Mouse (Mus musculus): Measurements from ENCODE around the gene Smad1. TPM values are rescaled to one million over a fixed set of nuclear protein-coding genes. Genes with fewer than 3 reads are reported as not detected.
"Not testable (repeated sequence)": the region's sequence is repeated elsewhere in the genome, so short reads cannot be mapped to it uniquely, and the experiment has no call there.

Gene Smad1
- 38.3 and 42.8 TPM in 2 replicates for polyA plus RNA-seq (2015; fragmentation: Nextera tagmentation; extraction: Ambion mirVana)

DNA sequence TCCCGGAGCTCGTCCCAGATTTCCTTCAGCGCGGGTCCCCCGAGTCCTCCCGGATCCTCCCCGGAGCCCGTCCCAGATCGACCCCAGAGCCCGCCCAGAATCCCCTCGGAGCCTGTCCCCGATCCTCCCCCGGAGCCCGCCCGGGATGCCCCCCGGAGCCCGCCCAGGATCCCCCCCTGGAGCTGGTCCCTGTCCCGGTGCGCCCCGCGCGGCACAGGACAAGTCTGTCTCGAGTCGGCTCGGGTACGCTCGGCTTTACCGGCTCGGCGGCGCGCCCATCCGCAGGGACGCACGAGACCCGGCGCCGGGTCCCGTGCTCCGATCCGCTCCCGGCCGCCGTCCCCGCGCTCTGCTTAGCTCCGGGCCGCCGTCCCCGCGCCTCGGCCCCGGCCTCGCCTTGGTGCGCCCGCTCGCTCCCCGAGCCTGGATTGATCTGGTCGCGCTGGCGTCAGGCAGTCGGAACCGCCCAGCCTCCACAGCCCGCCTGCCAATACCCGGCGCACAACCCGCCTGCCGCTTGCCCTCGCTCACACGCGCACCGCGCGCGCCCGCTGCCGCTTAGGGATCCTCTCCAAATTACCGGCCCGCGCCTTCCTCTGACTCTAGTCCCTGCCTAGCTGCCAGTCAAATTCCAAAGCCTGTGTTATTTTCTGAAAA, at the start of gene Smad1:
Gene Smad1 (minus strand): TSS at position 525 of the 657 bp plus-strand sequence.
- no peaks in the 10 kb centered on the region; the same call in 1 of the 2 replicates for H3K36me3 ChIP-seq (ENCODE audit: insufficient read depth, low read length)
- peak within 1 kb of the TSS; percentile 97 for H3K9ac ChIP-seq (replicated peaks; ENCODE audit: low read length)
- under 1% methylated on average over 74 of the region's 80 CpGs for WGBS
- peak within 1 kb of the TSS; percentile 72 for H3K4me2 ChIP-seq (replicated peaks; ENCODE audit: low read depth, low read length)
- ATAC-seq (ENCODE audit: low FRiP score, low TSS enrichment), result peak; percentile 95
- peak within 1 kb of the TSS; percentile 93 for H3K27ac ChIP-seq (ENCODE audit: low read length)
- no peaks in the 10 kb centered on the region for H3K9me3 ChIP-seq (ENCODE audit: low read length)
- H3K27me3 ChIP-seq (ENCODE audit: insufficient read depth, low read length), result no peaks in the 10 kb centered on the region
- peak within 1 kb of the TSS; percentile 93 for H3K4me3 ChIP-seq (ENCODE audit: low read length)
- peaks cover 24% of the 10 kb centered on the region for H3K4me1 ChIP-seq (ENCODE audit: insufficient read depth, low read length)

DNA sequence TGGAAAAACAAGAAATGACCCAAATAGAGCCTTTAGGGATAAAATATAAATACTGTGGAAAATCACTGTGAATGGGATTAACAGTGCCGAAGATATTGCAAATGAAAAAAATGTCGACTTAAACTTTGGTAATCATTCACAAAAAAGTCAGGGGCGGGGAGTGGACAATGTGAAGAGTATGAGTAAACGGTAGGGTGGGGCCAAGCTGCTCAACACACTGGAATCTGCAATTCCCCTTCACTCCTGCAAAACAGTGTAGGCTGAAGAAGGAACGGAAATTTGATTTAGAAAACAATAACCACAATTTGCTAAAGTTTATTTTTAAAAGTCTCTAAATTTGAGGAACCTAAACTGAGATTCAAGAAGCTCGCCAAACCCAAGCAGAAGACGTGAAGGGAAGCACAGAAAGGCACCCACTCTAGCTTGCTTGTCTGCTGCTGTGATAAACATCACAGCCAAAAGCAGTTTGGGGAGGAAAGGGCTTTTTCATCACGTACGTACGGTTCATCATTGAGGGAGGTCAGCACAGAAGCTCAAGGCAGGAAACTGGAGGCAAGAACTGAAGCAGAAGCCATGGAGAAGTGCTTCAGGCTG, 48.0 kb upstream of the Smad1 start:
- no peak overlapping the region for H3K4me3 ChIP-seq (ENCODE audit: low read length)
- 80% methylated on average over 10 of the region's 10 CpGs for WGBS
- no peak overlapping the region for H3K4me2 ChIP-seq (replicated peaks; ENCODE audit: low read depth, low read length)
- no peaks in the 10 kb centered on the region for H3K36me3 ChIP-seq (ENCODE audit: insufficient read depth, low read length)
- no peaks in the 10 kb centered on the region for H3K9me3 ChIP-seq (ENCODE audit: low read length)
- H3K9ac ChIP-seq (replicated peaks; ENCODE audit: low read length), result no peak overlapping the region
- H3K27ac ChIP-seq (ENCODE audit: low read length), result no peak overlapping the region
- no peaks in the 10 kb centered on the region for H3K27me3 ChIP-seq (ENCODE audit: insufficient read depth, low read length)
- no peaks in the 10 kb centered on the region for H3K4me1 ChIP-seq (ENCODE audit: insufficient read depth, low read length)
- ATAC-seq (ENCODE audit: low FRiP score, low TSS enrichment), result no peak

DNA sequence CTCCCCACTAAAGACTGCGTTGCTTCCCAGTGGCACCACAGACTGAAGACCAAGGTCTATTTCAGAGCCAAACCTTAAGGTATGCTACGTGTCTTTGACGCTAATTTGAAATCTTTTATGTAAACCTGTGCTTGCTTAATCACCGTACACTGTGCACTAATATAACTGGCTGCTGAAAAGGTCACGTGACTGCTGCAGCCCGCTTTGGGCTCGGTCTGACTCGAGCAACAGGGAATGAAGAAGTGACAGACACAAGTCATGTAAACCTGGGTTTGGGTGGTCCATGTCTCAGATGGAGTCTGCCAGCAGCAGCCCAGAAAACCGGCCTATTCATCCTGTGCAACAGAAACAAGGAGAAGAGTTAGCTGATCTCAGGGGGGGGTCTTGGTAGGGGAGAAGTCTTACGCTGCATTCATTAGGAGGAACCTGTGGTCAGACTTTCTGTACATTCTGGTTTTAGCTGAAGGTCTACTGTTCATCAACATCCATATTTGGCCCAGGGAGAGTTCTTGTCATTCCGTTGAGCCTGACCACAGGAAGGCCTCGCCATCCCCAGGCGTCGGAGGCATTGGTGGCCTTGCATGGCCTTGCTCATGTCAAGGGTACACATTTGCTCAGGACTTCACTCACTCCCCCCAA, 44.3 kb upstream of the Smad1 start:
- no peak overlapping the region for H3K4me2 ChIP-seq (replicated peaks; ENCODE audit: low read depth, low read length)
- H3K4me1 ChIP-seq (ENCODE audit: insufficient read depth, low read length), result no peaks in the 10 kb centered on the region
- ATAC-seq (ENCODE audit: low FRiP score, low TSS enrichment), result no peak
- H3K27me3 ChIP-seq (ENCODE audit: insufficient read depth, low read length), result no peaks in the 10 kb centered on the region
- H3K9me3 ChIP-seq (ENCODE audit: low read length), result no peaks in the 10 kb centered on the region
- H3K9ac ChIP-seq (replicated peaks; ENCODE audit: low read length), result no peak overlapping the region
- H3K27ac ChIP-seq (ENCODE audit: low read length), result no peak overlapping the region
- 85% methylated on average over 14 of the region's 14 CpGs for WGBS
- H3K4me3 ChIP-seq (ENCODE audit: low read length), result no peak overlapping the region
- H3K36me3 ChIP-seq (ENCODE audit: insufficient read depth, low read length), result no peaks in the 10 kb centered on the region

DNA sequence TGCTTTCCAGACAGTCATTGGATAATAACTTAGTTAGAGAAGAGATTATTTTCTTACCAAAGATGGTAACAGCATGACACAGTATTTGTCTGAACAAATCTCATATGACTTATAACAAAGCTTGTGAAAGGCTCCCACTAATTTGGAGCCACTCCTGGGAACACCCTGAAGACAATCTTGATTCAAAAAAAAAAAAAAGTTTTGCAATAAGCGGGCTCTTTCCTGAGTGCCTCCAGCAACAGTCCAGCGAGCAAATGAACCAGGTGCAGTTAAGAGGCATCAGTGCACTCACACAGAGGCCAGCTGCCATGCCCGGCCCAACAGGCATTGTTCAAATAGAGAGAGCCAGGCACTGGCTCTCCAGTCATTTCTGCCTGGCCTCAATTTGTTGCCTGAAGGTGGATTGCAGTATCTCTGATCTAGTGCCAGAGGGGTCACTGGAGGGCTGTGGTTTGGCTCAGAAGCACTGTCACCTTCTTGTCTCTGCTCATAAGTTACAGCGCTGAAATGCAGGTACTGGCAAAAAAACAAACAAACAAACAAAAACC, 34.7 kb upstream of the Smad1 start:
- 50% methylated on average over 4 of the region's 4 CpGs for WGBS

DNA sequence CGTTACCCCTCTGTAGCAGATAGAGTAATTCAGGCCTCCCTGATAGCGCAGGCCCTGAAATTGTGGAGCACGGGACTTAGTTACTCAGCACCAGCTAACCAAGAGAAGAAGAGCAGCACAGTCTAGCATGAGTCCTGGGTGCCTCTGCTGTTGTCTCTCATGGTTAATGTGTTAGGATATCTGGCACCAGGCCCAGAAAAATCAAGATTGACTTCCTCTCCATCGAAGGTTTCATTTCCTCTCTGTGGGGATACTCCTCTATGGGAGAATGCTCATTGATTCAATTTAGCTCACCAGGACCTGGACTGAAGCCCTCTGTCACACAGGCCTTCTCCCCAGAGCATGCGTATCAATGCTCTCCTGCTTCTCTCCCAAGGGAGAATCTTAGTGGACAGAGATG, 15.6 kb upstream of the Smad1 start:
- Histone ChIP-seq H3K27ac (ENCODE audit: low read length) (no peak overlapping the region), H3K9me3 (ENCODE audit: low read length) (no peaks in the 10 kb centered on the region), H3K27me3 (ENCODE audit: insufficient read depth, low read length) (no peaks in the 10 kb centered on the region), H3K9ac (replicated peaks; ENCODE audit: low read length) (no peak overlapping the region), H3K4me1 (ENCODE audit: insufficient read depth, low read length) (peaks cover 3% of the 10 kb centered on the region; the same call in 1 of the 2 replicates), H3K4me2 (replicated peaks; ENCODE audit: low read depth, low read length) (no peak overlapping the region), H3K36me3 (ENCODE audit: insufficient read depth, low read length) (no peaks in the 10 kb centered on the region), H3K4me3 (ENCODE audit: low read length) (no peak overlapping the region)
- WGBS, result 69% methylated on average over 5 of the region's 5 CpGs
- no peak for ATAC-seq (ENCODE audit: low FRiP score, low TSS enrichment)

More for the DNA sequence above, 34.7 kb upstream of the Smad1 start:
- no peaks in the 10 kb centered on the region for H3K36me3 ChIP-seq (ENCODE audit: insufficient read depth, low read length)
- H3K4me1 ChIP-seq (ENCODE audit: insufficient read depth, low read length), result no peaks in the 10 kb centered on the region
- H3K4me3 ChIP-seq (ENCODE audit: low read length), result no peak overlapping the region
- no peak overlapping the region for H3K4me2 ChIP-seq (replicated peaks; ENCODE audit: low read depth, low read length)
- ATAC-seq (ENCODE audit: low FRiP score, low TSS enrichment), result no peak
- no peaks in the 10 kb centered on the region for H3K27me3 ChIP-seq (ENCODE audit: insufficient read depth, low read length)
- H3K9ac ChIP-seq (replicated peaks; ENCODE audit: low read length), result no peak overlapping the region
- H3K9me3 ChIP-seq (ENCODE audit: low read length), result 0 out of 2 replicates have a peak, but pooled peaks cover 3% of the 10 kb centered on the region
- H3K27ac ChIP-seq (ENCODE audit: low read length), result no peak overlapping the region

DNA sequence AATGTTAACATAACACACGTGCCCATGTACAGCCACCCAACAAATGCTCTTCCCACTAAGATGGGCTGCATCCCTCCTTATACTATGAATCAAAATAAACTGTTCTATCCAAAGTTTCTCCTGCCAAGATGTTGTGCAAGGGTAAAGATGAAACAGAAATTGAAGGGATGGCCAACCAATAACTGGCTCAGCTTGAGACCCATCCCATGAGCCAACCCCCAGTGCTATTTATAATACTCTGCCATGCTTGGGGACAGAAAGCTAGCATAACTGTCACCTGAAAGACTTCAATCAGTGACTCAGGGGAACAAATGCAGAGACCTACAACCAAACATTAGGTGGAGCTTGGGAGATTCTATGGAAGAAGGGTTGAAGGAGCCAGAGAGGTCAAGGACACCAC, 11.2 kb upstream of the Smad1 start:
- Histone ChIP-seq H3K4me1 (ENCODE audit: insufficient read depth, low read length) (peaks cover 3% of the 10 kb centered on the region; the same call in 1 of the 2 replicates), H3K27ac (ENCODE audit: low read length) (no peak overlapping the region), H3K36me3 (ENCODE audit: insufficient read depth, low read length) (no peaks in the 10 kb centered on the region), H3K4me2 (replicated peaks; ENCODE audit: low read depth, low read length) (no peak overlapping the region), H3K9ac (replicated peaks; ENCODE audit: low read length) (no peak overlapping the region), H3K27me3 (ENCODE audit: insufficient read depth, low read length) (no peaks in the 10 kb centered on the region), H3K9me3 (ENCODE audit: low read length) (0 out of 2 replicates have a peak, but pooled peaks cover 7% of the 10 kb centered on the region), H3K4me3 (ENCODE audit: low read length) (no peak overlapping the region)
- 79% methylated on average over 1 of the region's 1 CpGs for WGBS
- no peak for ATAC-seq (ENCODE audit: low FRiP score, low TSS enrichment)

DNA sequence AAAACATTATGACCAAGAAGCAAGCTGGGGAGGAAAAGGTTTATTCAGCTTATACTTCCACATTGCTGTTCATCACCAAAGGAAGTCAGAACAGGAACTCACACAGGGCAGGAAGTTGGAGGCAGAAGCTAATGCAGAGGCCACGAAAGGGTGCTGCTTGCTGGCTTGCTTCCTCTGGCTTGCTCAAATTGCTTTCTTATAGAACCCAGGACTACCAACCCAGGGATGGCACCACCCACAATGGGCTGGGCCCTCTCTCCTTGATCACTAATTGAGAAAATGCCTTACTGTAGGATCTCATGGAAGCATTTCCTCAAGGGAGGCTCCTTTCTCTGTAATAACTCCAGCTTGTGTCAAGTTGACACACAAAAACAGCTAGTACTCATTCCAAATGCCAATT, 8.0 kb upstream of the Smad1 start:
- not testable (repeated sequence) for H3K4me2 ChIP-seq (replicated peaks; ENCODE audit: low read depth, low read length); H3K36me3 ChIP-seq (ENCODE audit: insufficient read depth, low read length); H3K9ac ChIP-seq (replicated peaks; ENCODE audit: low read length); ATAC-seq (ENCODE audit: low FRiP score, low TSS enrichment); H3K4me1 ChIP-seq (ENCODE audit: insufficient read depth, low read length); H3K27me3 ChIP-seq (ENCODE audit: insufficient read depth, low read length); H3K27ac ChIP-seq (ENCODE audit: low read length); H3K4me3 ChIP-seq (ENCODE audit: low read length); H3K9me3 ChIP-seq (ENCODE audit: low read length)
- 61% methylated on average over 1 of the region's 1 CpGs for WGBS

DNA sequence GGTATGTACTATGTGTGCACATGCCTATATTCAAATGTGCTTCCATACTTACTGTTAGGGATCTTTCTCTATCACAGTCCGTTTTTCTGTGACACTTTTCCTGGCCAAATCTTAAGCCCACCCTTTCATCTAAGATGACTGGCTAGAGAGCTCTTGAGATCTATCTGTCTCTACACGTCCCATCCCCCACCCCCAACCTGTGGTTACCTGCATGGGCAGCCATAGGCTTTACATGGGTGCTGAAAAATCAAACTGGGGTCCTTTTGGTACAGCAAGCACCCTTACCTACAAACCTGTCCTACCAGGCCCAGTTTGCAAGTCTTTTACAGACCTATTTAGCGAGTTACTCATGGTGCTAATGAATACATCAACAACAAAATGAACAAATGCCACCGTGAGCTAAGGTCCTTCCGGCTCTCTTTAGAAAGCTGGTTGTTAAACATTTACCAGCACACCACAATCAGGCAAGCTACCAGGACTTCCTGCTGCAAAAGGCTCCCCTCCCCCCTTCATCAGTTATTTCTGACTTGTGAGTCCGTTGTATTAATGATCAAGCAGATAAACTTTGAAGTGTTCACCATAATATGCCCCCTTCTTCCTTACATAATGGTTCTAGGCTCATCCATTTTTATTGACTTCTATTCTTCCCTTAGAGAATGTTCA, 5.7 kb upstream of the Smad1 start:
- 51% methylated on average over 6 of the region's 6 CpGs for WGBS
- Histone ChIP-seq H3K27ac (ENCODE audit: low read length) (peak overlapping the region; percentile 78), H3K4me3 (ENCODE audit: low read length) (no peak overlapping the region), H3K9me3 (ENCODE audit: low read length) (0 out of 2 replicates have a peak, but pooled peaks cover 7% of the 10 kb centered on the region), H3K27me3 (ENCODE audit: insufficient read depth, low read length) (no peaks in the 10 kb centered on the region), H3K4me1 (ENCODE audit: insufficient read depth, low read length) (0 out of 2 replicates have a peak, but pooled peaks cover 7% of the 10 kb centered on the region), H3K4me2 (replicated peaks; ENCODE audit: low read depth, low read length) (0 out of 2 replicates have a peak overlapping the region, but pooled peaks have one; percentile 29), H3K9ac (replicated peaks; ENCODE audit: low read length) (no peak overlapping the region), H3K36me3 (ENCODE audit: insufficient read depth, low read length) (no peaks in the 10 kb centered on the region)
- peak; percentile 73; the same call in 1 of the 2 replicates for ATAC-seq (ENCODE audit: low FRiP score, low TSS enrichment)

DNA sequence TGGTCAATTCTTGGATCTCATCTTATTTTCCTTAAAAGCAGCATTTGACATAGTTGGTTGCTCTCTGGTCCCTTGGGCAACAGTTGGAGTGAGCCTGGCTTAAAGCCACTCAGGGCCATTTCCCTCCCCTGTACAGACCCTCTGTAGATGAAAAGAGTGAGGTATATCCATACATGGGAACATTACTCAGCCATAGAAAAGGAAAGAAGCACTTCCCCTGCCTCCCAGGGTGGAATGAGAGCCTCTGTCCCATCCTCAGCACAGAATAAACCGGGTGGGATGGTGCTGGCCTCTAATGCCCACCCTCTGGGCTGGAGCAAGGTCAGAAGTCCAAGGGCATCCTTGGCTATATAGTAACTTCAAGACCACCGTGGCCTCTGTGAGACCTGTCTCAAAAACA, 1.4 kb upstream of the Smad1 start:
- no peak for ATAC-seq (ENCODE audit: low FRiP score, low TSS enrichment)
- no peak overlapping the region for H3K4me3 ChIP-seq (ENCODE audit: low read length)
- H3K9me3 ChIP-seq (ENCODE audit: low read length), result no peaks in the 10 kb centered on the region
- no peak overlapping the region for H3K4me2 ChIP-seq (replicated peaks; ENCODE audit: low read depth, low read length)
- no peak overlapping the region for H3K9ac ChIP-seq (replicated peaks; ENCODE audit: low read length)
- H3K27me3 ChIP-seq (ENCODE audit: insufficient read depth, low read length), result no peaks in the 10 kb centered on the region
- 85% methylated on average over 2 of the region's 2 CpGs for WGBS
- no peaks in the 10 kb centered on the region for H3K36me3 ChIP-seq (ENCODE audit: insufficient read depth, low read length)
- H3K4me1 ChIP-seq (ENCODE audit: insufficient read depth, low read length), result peaks cover 27% of the 10 kb centered on the region
- H3K27ac ChIP-seq (ENCODE audit: low read length), result no peak overlapping the region

All from kidney, embryonic 16.5 days (tissue).